Mouse (Mus musculus) heart, postnatal 14 days (tissue): Measurements from ENCODE around the gene Limk1. TPM values are rescaled to one million over a fixed set of nuclear protein-coding genes. Genes with fewer than 3 reads are reported as not detected.

ENCODE experiments used
- total RNA-seq, 2 experiments: library from RNA; stranded (reverse); gene quantifications; 2 replicates each; pipeline ENCODE4 v1.2.3; 2021

Limk1 gene
- total RNA-seq, 2 experiments from 2014 or later: 7.3 to 8.1 TPM

Other genes with a start within 250 kb of the Limk1 start
- 10 to 100 TPM; 28.6 to 30.9 TPM for gene Gtf2ird1, start 231.9 kb downstream of the Limk1 start, total RNA-seq
- gene Clip2, start 136.2 kb downstream of the Limk1 start, total RNA-seq: 10 to 100 TPM; 10.2 to 10.3 TPM
- not detected for gene Syna, start 128.4 kb downstream of the Limk1 start, total RNA-seq
- 10 to 100 TPM; 26.5 to 28.3 TPM for gene Rfc2, start 107.2 kb downstream of the Limk1 start, total RNA-seq
- gene Lat2, start 73.6 kb downstream of the Limk1 start, total RNA-seq: 1 to 10 TPM; 3.0 to 3.3 TPM
- gene Eif4h, start 49.1 kb downstream of the Limk1 start, total RNA-seq: 100 to 1,000 TPM; 165 to 170 TPM
- 100 to 1,000 TPM; 409 to 606 TPM for gene Eln, start 58.7 kb upstream of the Limk1 start, total RNA-seq
- not detected for gene Tmem270, start 218.1 kb upstream of the Limk1 start, total RNA-seq
- not detected for gene Cldn13, start 226.9 kb upstream of the Limk1 start, total RNA-seq
- gene Mettl27, start 243.8 kb upstream of the Limk1 start, total RNA-seq: 1 to 10 TPM; 5.7 to 5.9 TPM